Mouse (Mus musculus) gastrocnemius, postnatal 14 days (tissue): ENCODE data around the gene 2310007B03Rik. TPM values are rescaled to one million over a fixed set of nuclear protein-coding genes. Genes with fewer than 3 reads are reported as not detected.
"Not testable (repeated sequence)": the region's sequence is repeated elsewhere in the genome, so short reads cannot be mapped to it uniquely, and the experiment has no call there.

ENCODE experiments used
- DNase-seq: peaks from one replicate; pipeline ENCODE4 v3.0.0; 2021; ENCODE audit warnings: mixed read lengths
- intact Hi-C: fragments of 180-260 bp; cut with DNase I; formaldehyde crosslinking; loops from one replicate; pipeline ENCODE4 v1.15.1; 2025; ENCODE audit warnings: low total_unique reads
- long read RNA-seq, 2 experiments: library from polyadenylated mRNA; stranded (forward); transcript quantifications; one replicate each; pipeline ENCODE4 v2.0.0; 2021
- total RNA-seq, 2 experiments: library from RNA; stranded (reverse); gene quantifications; 2 replicates each; pipeline ENCODE4 v1.2.3; 2021

2310007B03Rik gene
- total RNA-seq = not detected
- long read RNA-seq, experiment 1 = 0 reads
- long read RNA-seq, experiment 2 = 0 reads

DNA sequence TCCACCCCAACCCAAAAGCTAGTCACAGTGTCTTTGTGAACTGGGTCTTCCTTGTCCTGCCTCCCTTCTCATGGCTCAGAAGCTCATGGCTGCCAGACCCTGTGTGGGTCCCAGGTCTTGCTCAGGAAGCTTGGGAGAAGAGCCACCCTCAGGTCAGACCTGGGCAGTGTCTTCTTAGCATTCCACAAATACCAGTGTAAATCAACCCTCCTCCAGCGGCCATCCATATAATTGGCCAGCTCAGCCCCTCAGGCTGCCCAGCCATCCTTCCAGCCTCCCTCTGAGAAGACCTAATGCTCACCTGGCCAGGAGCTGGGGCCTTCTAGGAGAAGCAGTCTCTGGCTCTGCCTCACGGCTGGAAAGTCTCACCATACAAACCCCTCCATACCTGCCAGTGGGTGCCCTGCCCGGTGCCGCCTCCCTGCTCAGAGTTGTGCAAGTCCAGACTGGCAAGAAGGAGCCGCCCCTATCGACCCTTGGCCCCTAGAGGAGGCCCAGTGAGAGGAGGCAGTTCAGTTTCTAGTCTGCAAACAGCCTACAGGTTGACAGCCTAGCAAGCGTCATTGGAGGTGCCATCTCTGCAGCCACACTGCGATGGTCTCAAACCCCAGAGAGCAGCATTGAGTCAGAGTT lies at the start of gene 2310007B03Rik:
TSS of gene 2310007B03Rik (minus strand) at position 448 of the 633 bp plus-strand sequence.
- intact Hi-C loops = no loop called here
- no peak for DNase-seq

DNA sequence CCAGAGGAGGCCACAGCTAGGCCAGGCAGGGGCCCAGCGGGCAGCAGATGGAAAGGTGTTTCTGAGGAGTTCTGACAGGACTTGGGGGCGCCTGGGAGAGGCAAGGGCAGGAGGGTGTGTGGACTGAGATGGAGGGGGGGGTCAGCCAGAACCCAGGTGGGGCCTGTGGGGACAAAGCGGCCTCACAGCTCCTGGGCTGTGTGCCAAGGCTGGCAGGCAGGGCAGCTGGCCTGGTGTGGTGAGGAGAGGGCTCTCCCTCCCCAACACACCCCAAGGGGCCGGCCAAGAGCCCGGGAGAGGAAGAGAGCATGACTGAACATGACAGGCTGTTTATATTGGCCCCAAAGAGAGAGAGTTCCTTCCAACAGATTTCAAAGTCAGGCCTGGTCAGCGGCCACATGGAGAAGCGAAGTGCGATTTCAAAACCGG lies 49.5 kb upstream of the 2310007B03Rik start:
- intact Hi-C loops = no loop called here

DNA sequence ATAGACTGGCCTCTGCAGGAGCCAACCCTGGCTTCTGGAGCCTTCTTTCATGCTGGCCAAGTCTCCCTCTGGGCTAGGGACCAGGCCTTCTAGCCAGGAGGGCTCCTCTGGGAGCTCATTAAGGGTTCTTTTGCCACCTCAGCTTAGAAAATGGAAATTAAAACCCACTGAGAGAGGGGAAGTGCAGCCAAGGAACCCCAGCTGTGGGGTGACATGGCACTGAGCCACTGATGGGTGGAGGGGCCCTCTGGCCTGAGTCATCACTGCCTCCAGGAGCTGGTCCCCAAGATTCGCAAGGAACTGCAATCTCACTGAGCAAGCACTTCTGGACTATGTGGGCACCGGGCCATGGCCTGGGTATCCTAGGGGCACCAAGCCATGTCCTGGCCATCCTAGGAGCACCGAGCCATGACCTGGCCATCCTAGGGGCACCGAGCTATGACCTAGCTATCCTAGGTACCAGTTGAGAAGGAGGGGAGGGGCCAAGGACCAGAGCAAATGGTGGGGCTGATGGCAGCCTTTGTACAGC lies 46.9 kb upstream of the 2310007B03Rik start:
- intact Hi-C loops = no loop called here
- no peak for DNase-seq

More for the DNA sequence above, 49.5 kb upstream of the 2310007B03Rik start:
- DNase-seq = peak; percentile 64

DNA sequence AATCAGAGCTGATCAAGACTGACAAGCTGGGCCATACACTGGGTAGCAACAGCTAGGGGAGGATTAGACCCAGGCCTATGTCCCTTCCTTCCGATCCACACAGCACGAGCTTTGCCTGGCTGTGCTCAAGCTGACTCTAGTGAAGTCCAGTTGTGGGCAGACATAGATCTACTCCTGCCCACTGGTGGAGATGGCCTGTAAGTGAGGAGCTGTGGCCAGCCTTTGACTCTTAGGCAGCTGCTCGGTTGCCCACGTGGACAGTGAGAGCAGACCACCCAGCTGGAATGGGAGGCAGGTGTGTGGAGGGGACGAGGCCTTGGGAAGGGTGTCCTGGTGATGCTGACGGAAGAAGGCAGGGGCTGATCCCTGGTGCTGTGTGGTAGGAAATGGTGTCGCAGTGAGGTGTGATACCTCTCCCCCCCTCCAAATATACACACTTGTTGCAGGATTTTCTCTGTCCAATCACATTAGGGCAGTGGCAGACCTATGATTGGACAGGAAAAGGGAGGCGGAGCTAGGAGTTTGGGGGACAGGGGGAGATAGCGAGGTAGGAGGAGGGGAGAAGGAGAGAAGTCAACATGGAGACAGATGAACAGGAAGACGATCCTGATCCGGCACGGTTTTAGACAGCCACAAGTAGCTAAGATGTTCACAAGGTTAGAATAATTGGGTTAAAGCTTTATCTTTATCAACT lies 45.7 kb upstream of the 2310007B03Rik start:
- intact Hi-C loops = no loop called here
- no peak for DNase-seq

DNA sequence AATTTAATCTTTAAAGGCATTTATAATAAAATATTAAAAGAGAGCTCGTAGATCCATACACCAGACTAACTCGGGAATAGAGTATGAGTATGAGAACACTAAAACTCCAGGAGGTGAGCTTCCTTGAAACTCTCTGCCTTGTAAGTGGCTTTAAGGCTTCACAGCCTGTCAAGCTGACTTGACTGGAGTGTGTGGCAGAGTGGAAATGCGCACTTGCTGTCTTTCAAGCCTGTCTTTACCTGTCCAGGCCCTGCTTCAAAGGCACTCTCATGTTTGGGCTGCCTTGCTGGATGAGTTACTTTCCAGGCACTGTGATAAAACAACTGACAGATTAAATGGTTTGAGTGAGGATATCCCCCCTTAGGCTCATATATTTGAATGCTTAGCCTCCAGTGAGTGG lies 37.2 kb upstream of the 2310007B03Rik start:
- DNase-seq = no peak

DNA sequence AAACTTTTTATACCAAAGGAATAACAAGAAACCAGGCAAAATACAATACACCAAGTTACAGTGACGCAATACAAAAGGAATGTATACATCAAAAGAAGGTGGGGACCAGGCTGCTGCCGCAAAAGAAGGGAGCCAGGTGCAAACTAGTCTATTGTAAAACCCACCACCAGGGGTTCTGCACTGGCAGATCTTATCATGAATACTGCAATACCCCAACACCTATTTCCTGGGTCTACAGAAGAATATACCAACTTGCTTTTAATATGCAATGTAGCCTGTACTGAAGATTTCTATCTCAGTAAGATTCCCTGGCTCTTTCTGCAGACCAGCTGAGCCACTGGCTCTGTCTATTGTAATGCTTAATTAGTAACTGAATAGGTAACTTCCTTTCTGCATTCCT lies 36.7 kb upstream of the 2310007B03Rik start:
- intact Hi-C loops, DNase-seq: not testable (repeated sequence)

More for the DNA sequence above, 37.2 kb upstream of the 2310007B03Rik start:
- intact Hi-C loops = no loop called here

DNA sequence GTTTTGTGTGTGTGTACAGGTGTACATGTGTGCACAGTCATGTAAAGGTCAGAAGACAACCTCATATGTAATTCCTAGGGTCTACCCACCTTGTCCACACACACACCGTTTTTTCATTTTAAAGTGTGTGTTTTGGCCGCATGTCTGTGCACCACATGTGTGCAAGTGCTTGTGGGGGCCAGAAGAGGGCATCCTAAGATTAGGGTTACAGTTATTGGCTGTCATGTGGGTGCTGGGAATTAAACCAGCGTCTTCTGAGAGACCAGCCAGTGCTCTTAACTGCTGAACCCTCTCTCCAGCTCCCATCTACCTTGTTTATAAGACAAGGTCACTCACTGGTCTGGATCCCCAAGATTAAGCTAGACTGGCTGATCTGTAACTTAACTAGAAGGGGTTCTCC lies 34.2 kb upstream of the 2310007B03Rik start:
- intact Hi-C loops = no loop called here
- DNase-seq = no peak

DNA sequence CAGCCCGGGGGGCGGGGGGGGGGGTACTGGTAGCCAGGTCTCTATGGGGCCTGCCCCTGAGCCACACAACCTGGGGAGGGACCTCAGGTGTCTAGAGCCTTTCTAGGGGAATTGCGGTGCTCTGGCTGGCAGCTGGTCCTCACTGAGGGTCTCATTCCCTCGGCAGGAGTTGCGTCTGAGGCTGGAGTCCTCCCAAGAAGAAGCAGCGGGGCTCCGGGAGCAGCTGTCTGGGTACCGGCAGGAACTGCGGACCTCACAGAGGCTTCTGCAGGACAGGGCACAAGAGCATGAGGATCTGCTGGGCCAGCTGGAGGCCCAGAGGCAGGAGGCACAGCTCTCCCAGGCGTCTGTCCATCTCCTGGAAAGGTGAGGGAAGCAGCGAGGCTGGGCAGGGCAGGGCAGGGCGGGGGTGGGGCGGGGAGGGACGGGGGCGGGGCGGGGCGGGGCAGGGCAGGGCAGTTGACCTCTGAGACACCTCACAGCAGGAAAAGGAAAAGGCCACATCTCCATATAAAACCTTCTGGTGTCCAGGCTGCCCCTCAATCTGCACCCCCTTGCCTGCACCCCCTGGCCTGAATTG lies 30.1 kb upstream of the 2310007B03Rik start:
- intact Hi-C loops = no loop called here
- DNase-seq = no peak

DNA sequence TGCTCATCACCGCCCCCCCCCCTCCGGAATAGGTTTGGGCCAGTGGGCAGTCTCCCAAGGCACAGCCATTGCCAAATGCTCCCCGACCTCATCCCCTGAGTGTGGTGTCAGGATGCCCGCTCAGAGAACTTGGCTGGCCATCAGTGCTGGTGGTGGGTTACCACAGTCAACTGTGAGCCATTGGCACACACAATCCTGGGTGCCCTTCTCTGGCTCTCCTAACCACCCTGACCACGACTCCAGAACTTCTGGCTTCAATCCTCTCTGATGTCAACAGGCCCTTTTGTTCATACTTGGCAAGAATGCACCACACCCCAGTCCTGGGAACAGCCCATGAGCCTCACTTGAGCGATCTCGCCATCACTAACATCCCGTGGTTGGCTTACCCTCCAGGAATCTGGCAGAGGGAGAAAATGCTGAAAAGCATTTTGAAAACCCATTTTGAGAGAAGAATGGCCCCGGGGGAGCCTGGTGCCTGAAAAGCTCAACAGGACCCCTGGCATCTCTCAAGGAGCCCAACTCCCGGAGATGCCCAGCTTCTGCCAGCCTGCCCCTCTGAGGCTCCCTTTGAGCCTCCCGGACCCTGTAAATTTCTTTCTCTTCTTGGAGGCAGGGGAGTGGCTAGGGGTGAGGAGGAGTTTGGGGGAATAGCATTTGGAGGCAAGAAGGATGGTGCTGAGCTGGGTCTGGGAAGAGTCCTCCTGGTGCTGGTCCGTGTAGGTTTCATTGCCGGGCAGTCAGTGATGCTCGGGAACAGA lies 23.5 kb upstream of the 2310007B03Rik start:
- DNase-seq = no peak
- intact Hi-C loops = no loop called here

DNA sequence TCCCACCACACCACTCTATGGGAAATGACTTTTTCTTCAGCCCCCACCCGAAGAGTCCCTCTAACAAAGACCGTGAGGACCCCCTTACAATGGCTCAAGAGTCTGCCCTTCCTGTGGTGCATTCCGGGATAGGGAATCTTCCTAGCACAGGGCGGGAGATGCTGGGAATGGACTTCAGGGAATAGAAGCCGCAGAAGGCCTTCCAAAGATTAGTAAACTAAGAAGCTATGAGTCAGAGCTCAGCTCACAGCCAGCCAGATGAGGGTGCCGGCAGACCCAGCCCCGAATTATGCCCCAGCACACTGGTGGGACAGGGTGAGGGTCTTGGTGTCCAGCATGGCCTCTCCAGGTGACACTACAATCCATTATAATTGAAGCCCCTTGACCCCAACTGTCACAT lies 21.5 kb upstream of the 2310007B03Rik start:
- intact Hi-C loops = no loop called here

DNA sequence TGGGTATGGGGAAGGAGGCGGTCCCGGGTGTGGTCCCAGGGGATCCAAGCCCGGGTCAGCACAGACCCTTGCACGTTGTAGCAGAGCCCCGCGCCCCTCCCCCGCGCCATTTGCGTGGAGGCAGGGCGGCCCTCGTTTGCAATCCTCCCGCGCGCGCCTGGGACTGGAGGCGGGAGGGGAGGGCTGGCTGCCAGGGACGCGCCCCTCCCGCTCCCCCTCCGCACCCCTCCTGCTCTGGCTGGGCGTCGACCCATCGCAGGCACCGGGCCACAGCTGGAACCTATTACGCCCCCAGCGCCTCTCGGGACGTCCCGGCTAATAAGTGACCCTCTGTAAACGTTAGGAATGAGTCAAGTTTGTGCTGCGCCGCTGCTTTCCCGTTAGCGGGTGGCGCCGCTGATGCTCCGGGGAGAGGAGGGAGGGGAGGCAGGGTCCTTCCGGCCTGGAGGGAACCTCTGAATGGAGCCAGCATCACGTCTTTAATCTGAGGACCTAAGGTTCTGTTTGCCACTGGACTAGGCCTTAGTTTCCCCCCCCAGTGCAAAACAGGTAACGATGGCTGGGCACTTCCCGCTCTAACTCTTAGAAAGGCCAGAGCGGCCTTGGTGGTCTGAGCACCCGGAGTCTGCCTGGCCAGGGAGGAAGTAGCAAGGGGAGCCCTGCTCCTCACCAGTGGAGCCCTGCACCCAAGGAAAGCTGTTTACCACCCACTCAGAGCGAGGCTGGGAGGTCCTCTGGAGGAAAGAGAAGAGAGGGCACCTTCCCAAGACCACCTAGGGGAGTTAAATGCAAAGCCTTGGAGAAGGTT lies 16.0 kb upstream of the 2310007B03Rik start:
- peak; percentile 79 for DNase-seq
- intact Hi-C loops = no loop called here

More for the DNA sequence above, 21.5 kb upstream of the 2310007B03Rik start:
- no peak for DNase-seq

DNA sequence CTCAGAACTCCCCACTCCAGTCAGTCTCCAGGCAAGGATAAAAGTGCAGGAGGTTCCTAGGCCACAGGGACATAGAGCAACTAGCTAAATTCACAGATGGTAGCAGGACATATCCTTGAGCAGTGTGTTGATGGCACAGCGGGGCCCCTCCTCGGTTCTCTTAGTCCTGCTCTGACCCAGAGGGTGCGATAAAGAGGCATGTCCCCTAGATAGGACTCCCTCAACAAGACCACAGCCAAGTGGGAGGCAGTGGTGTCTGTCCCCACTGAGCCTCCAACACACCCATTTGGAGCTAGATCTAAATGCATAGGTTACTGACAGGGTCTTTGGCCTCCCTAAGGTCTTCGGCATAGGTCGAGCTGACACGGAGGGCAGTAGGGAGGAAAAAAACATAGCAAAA lies 15.1 kb upstream of the 2310007B03Rik start:
- no peak for DNase-seq
- intact Hi-C loops = no loop called here

DNA sequence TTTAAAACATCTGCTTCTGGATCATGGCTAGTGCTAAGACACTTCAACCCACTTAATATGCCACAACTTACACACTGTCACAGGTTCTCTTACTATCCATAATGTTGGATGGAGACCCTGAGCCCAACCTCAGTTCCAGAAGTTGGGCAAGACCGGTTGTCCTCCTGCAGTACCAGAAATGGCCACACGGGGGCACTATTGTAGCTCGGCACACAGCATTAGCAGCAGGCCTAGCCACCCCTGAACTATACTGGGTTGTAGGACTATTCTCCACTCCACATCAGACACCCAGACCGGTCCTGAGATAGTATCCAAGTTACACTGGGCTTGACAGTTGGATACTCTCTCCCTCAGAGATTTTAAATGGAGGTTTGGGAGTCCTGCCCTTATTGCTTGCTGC lies 13.7 kb upstream of the 2310007B03Rik start:
- DNase-seq = peak; percentile 76
- intact Hi-C loops = loop anchor here (5.0 kb wide), 1 partner anchor 163 kb away; no protein-coding TSS in a partner anchor

DNA sequence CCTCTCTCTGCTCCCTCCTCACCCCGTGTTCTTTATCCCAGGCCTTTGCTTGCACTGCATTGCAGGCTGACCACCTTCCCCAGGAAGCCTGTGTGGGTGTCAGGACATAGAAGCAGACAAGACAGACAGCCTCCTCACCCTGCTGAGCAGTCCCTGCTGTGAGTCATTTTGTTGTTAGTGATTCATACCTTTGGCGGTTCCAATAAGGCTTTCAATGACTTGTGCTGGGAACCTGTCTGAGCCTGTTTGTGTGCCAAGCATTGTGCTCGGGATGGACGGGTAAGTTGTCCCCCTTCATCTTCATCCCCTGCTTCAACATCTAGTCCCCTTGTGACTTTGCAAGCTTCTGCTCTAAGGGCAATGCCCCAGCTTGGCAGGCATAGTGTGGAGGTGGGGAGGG lies 12.9 kb upstream of the 2310007B03Rik start:
- no peak for DNase-seq
- intact Hi-C loops = loop anchor here (5.0 kb wide), 1 partner anchor 164 kb away; no protein-coding TSS in a partner anchor

DNA sequence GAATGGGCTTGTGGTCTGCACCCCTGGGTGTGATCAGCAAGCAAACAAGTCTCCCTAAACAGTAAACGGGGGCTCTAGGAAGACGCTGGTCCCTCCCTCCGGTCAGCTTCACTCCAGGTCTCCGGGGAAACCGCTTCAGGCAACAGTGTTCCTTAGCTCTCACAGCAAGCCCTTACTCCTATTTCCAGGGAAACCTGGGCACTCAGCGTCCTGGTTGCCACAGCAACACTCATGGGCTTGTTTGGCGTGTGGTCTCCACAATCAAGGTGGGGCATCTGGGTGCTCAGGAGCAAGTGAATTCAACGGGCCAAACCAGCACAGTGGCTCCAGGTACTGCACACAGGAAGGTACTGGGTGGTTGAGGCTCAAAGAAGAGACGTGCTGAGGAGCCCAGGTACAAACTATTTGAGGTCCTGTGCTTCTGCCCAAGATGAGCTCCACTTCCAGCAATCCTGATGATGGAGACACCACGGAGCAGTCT lies 7.6 kb upstream of the 2310007B03Rik start, which contains the start of gene Crocc2:
TSS of gene Crocc2 (plus strand) at position 431 of the 481 bp plus-strand sequence.
- intact Hi-C loops = no loop called here
- DNase-seq = no peak

DNA sequence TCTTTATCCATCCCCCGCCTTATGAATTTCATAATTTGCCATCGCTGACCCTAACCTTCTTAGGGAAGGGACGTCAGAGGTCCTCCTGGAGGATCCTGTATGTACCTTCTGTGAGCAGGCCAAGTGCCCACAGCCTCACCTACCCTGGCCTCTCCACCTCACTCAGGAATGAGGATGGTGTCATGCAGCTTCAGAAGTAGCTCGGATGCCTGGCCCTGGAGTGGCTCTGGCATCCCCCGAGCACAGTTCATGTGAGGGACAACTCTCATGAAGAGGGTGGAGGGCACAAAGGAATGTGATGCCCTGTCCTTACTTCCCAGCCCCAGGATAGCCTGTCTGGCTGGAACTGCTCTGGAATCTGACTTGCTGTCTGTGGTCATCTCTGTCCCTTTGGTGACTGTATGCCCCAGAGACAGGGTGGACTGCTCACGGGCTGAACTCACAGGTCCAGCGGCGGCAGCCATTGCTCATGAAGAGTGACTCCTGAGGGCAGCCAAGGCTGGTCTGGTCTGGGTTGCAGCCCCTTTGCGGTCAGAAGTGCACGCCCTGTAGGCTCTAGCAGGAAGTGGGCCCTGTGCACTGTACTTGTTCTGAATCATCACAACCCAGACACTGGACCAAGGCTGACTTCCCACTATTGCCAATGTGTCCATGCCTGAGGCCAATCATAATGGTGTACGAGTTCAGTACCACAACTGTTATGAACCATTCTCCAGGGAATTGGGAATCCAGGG lies 5.8 kb upstream of the 2310007B03Rik start:
- intact Hi-C loops = no loop called here
- no peak for DNase-seq

DNA sequence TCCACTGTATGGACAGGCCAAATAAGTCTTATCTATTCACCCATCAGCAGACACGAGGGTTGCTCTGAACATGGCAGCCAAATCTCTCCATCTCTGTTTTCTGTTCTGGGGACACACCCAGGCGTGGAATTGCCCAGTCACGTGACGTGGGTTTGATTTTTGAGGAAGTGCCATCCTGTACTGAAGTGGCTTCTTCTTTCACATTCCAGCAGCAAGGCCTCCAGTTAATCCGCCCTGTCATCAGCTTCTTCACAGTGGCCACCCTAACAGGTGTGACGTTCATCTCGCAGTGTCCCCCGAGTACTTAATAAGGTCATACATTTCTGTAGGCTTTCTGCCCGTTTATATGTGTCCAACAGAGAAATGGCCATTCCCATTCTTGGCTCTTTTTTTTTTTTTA lies 4.7 kb upstream of the 2310007B03Rik start:
- DNase-seq = no peak
- intact Hi-C loops = no loop called here

DNA sequence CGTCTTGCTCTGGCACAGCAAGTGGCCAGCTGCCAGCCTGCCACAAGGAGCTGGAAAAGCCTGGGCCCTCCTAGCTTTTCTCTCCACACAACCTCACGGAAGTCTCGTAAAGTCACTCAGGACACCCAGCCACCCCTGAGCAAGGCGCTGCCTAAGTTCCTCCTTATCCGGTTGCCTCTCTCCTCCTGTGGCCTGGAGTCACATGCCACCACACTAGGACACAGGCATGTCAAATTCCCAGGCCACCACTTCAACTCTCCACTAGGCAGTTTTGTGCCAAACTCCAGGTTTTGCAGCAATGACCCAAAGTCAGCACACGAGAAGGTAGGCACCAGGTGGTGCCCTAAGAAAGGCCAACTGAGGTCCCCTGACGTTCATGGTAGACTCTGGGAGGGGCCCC lies 1.8 kb upstream of the 2310007B03Rik start:
- DNase-seq = no peak
- intact Hi-C loops = no loop called here
